Mouse (Mus musculus): ENCODE results near the gene Prkce.

Gene Prkce

GRCm38 (mm10) chr17:86419199-86419598 lies 251.6 kb downstream of the Prkce start:
- DNase-seq, result no peak

GRCm38 (mm10) chr17:86420646-86421338 lies 253.2 kb downstream of the Prkce start:
- no peak for DNase-seq

- DNase-seq, result no peak
These were observed 254.4 kb downstream of the Prkce start for GRCm38 (mm10) chr17:86422023-86422422.

- no peak for DNase-seq
These were observed 262.3 kb downstream of the Prkce start for GRCm38 (mm10) chr17:86429877-86430276.

- DNase-seq, result no peak
These were observed 265.5 kb downstream of the Prkce start for GRCm38 (mm10) chr17:86433117-86433516.

- no peak for DNase-seq
These were observed 266.2 kb downstream of the Prkce start for GRCm38 (mm10) chr17:86433813-86434212.

- no peak for DNase-seq
These were observed 267.2 kb downstream of the Prkce start for GRCm38 (mm10) chr17:86434781-86435180.

- no peak for DNase-seq
These were observed 268.0 kb downstream of the Prkce start for GRCm38 (mm10) chr17:86435570-86435969.

- DNase-seq, result no peak
These were observed 268.4 kb downstream of the Prkce start for GRCm38 (mm10) chr17:86435984-86436383.

GRCm38 (mm10) chr17:86436583-86437370 lies 269.2 kb downstream of the Prkce start:
- DNase-seq, result peak; percentile 55

GRCm38 (mm10) chr17:86437516-86438277 lies 270.1 kb downstream of the Prkce start:
- peak; percentile 68 to 69 for DNase-seq

GRCm38 (mm10) chr17:86438278-86438661 lies 270.7 kb downstream of the Prkce start:
- DNase-seq, result no peak

GRCm38 (mm10) chr17:86438763-86439162 lies 271.2 kb downstream of the Prkce start:
- DNase-seq, result no peak

- DNase-seq, result no peak
These were observed 273.5 kb downstream of the Prkce start for GRCm38 (mm10) chr17:86441098-86441497.

- no peak for DNase-seq
These were observed 276.3 kb downstream of the Prkce start for GRCm38 (mm10) chr17:86443886-86444285.

- peak; percentile 95 to 97 for DNase-seq
These were observed 277.2 kb downstream of the Prkce start for GRCm38 (mm10) chr17:86444578-86445419.

- DNase-seq, result no peak
These were observed 277.8 kb downstream of the Prkce start for GRCm38 (mm10) chr17:86445420-86445720.

GRCm38 (mm10) chr17:86445900-86446299 lies 278.3 kb downstream of the Prkce start:
- peak; percentile 43 to 44 for DNase-seq

GRCm38 (mm10) chr17:86447101-86447598 lies 279.6 kb downstream of the Prkce start:
- peak; percentile 70 to 73 for DNase-seq

- DNase-seq, result no peak
These were observed 285.3 kb downstream of the Prkce start for GRCm38 (mm10) chr17:86452934-86453333.

- DNase-seq, result no peak
These were observed 286.2 kb downstream of the Prkce start for GRCm38 (mm10) chr17:86453673-86454350.

GRCm38 (mm10) chr17:86454351-86454706 lies 286.7 kb downstream of the Prkce start:
- no peak for DNase-seq

Data from B cell, adult 2 months (primary cell).